Mouse (Mus musculus): Measurements from ENCODE around the gene Ocrl.

- TF ChIP-seq POLR2A (IDR thresholded peaks at IDR 0.05; ENCODE audit: insufficient read length, low read depth) (no peak), USF1 (IDR thresholded peaks at IDR 0.05; ENCODE audit: low read depth) (peak; percentile 78)
Observed at GRCm38 (mm10) chrX:47985000-47985619, 72.9 kb downstream of the Ocrl start.
